Mouse (Mus musculus): Measurements from ENCODE around the gene Atxn10. TPM values are rescaled to one million over a fixed set of nuclear protein-coding genes. Genes with fewer than 3 reads are reported as not detected.
"Not testable (repeated sequence)": the region's sequence is repeated elsewhere in the genome, so short reads cannot be mapped to it uniquely, and the experiment has no call there.

Atxn10 gene
- polyA plus RNA-seq, 1 experiment from 2014 or later = 402 TPM

- Histone ChIP-seq H3K27ac (no peak overlapping the region), H3K9me3 (replicated peaks) (no peaks in the 10 kb centered on the region), H3K36me3 (no peaks in the 10 kb centered on the region), H3K4me2 (replicated peaks) (no peak overlapping the region), H3K27me3 (peaks cover 11% of the 10 kb centered on the region; the same call in 1 of the 2 replicates), H3K9ac (no peak overlapping the region), H3K4me3 (no peak overlapping the region), H3K4me1 (peaks cover 16% of the 10 kb centered on the region)
- WGBS = 34% methylated on average over 12 of the region's 13 CpGs
- peak; percentile 60; the same call in 1 of the 2 replicates for ATAC-seq (ENCODE audit: low FRiP score)
Observed at GRCm38 (mm10) chr15:85315378-85316025, 20.5 kb upstream of the Atxn10 start.

GRCm38 (mm10) chr15:85316342-85317140, 19.5 kb upstream of the Atxn10 start:
- Histone ChIP-seq H3K4me1 (peaks cover 16% of the 10 kb centered on the region), H3K27ac (no peak overlapping the region), H3K4me3 (no peak overlapping the region), H3K27me3 (peaks cover 11% of the 10 kb centered on the region; the same call in 1 of the 2 replicates), H3K9me3 (replicated peaks) (no peaks in the 10 kb centered on the region), H3K9ac (no peak overlapping the region), H3K4me2 (replicated peaks) (no peak overlapping the region), H3K36me3 (no peaks in the 10 kb centered on the region)
- ATAC-seq (ENCODE audit: low FRiP score) = no peak
- 55% methylated on average over 14 of the region's 14 CpGs for WGBS

- no peak overlapping the region for H3K4me3 ChIP-seq
- WGBS = 83% methylated on average over 11 of the region's 11 CpGs
- H3K27me3 ChIP-seq = peaks cover 6% of the 10 kb centered on the region; the same call in 1 of the 2 replicates
- no peaks in the 10 kb centered on the region for H3K36me3 ChIP-seq
- H3K27ac ChIP-seq = no peak overlapping the region
- H3K9ac ChIP-seq = no peak overlapping the region
- no peak overlapping the region for H3K4me2 ChIP-seq (replicated peaks)
- ATAC-seq (ENCODE audit: low FRiP score) = no peak
- H3K9me3 ChIP-seq (replicated peaks) = no peaks in the 10 kb centered on the region
- H3K4me1 ChIP-seq = peaks cover 10% of the 10 kb centered on the region
Observed at GRCm38 (mm10) chr15:85319924-85320668, 15.9 kb upstream of the Atxn10 start.

GRCm38 (mm10) chr15:85323214-85323613, 12.8 kb upstream of the Atxn10 start:
- Histone ChIP-seq H3K9me3 (replicated peaks) (no peaks in the 10 kb centered on the region), H3K4me3 (no peak overlapping the region), H3K27me3 (no peaks in the 10 kb centered on the region), H3K27ac (no peak overlapping the region), H3K4me1 (no peaks in the 10 kb centered on the region), H3K9ac (no peak overlapping the region), H3K4me2 (replicated peaks) (no peak overlapping the region), H3K36me3 (no peaks in the 10 kb centered on the region)
- 83% methylated on average over 4 of the region's 4 CpGs for WGBS
- ATAC-seq (ENCODE audit: low FRiP score) = no peak

- Histone ChIP-seq H3K4me2 (replicated peaks) (no peak overlapping the region), H3K9me3 (replicated peaks) (no peaks in the 10 kb centered on the region), H3K4me1 (no peaks in the 10 kb centered on the region), H3K36me3 (no peaks in the 10 kb centered on the region), H3K27ac (no peak overlapping the region), H3K4me3 (no peak overlapping the region), H3K9ac (no peak overlapping the region), H3K27me3 (no peaks in the 10 kb centered on the region)
- no peak for ATAC-seq (ENCODE audit: low FRiP score)
- WGBS = 98% methylated on average over 1 of the region's 1 CpGs
Observed at GRCm38 (mm10) chr15:85324426-85324825, 11.6 kb upstream of the Atxn10 start.

- Histone ChIP-seq H3K36me3 (no peaks in the 10 kb centered on the region), H3K27ac (no peak overlapping the region), H3K4me2 (replicated peaks) (no peak overlapping the region), H3K9ac (no peak overlapping the region), H3K4me1 (no peaks in the 10 kb centered on the region), H3K27me3 (no peaks in the 10 kb centered on the region), H3K4me3 (no peak overlapping the region), H3K9me3 (replicated peaks) (no peaks in the 10 kb centered on the region)
- WGBS = 68% methylated on average over 11 of the region's 11 CpGs
- no peak for ATAC-seq (ENCODE audit: low FRiP score)
Observed at GRCm38 (mm10) chr15:85327808-85328207, 8.2 kb upstream of the Atxn10 start.

GRCm38 (mm10) chr15:85328455-85328854, 7.6 kb upstream of the Atxn10 start:
- not testable (repeated sequence) for H3K9ac ChIP-seq; H3K9me3 ChIP-seq (replicated peaks); H3K4me3 ChIP-seq; H3K27me3 ChIP-seq; H3K4me2 ChIP-seq (replicated peaks); H3K27ac ChIP-seq; ATAC-seq (ENCODE audit: low FRiP score); H3K36me3 ChIP-seq; H3K4me1 ChIP-seq
- 80% methylated on average over 2 of the region's 2 CpGs for WGBS

GRCm38 (mm10) chr15:85329096-85329495, 6.9 kb upstream of the Atxn10 start:
- Histone ChIP-seq H3K27ac (no peak overlapping the region), H3K4me3 (no peak overlapping the region), H3K4me2 (replicated peaks) (no peak overlapping the region), H3K9me3 (replicated peaks) (no peaks in the 10 kb centered on the region), H3K27me3 (no peaks in the 10 kb centered on the region), H3K36me3 (no peaks in the 10 kb centered on the region), H3K4me1 (no peaks in the 10 kb centered on the region), H3K9ac (no peak overlapping the region)
- no peak for ATAC-seq (ENCODE audit: low FRiP score)
- WGBS = 89% methylated on average over 5 of the region's 5 CpGs

GRCm38 (mm10) chr15:85330024-85330423, 6.0 kb upstream of the Atxn10 start:
- Histone ChIP-seq H3K9me3 (replicated peaks) (no peaks in the 10 kb centered on the region), H3K27ac (no peak overlapping the region), H3K4me2 (replicated peaks) (no peak overlapping the region), H3K36me3 (no peaks in the 10 kb centered on the region), H3K4me1 (no peaks in the 10 kb centered on the region), H3K9ac (no peak overlapping the region), H3K4me3 (no peak overlapping the region), H3K27me3 (no peaks in the 10 kb centered on the region)
- WGBS = 80% methylated on average over 6 of the region's 6 CpGs
- no peak for ATAC-seq (ENCODE audit: low FRiP score)

- H3K4me1 ChIP-seq = peaks cover 20% of the 10 kb centered on the region
- ATAC-seq (ENCODE audit: low FRiP score); H3K36me3 ChIP-seq; H3K27ac ChIP-seq; H3K9ac ChIP-seq; H3K4me3 ChIP-seq; H3K4me2 ChIP-seq (replicated peaks); H3K27me3 ChIP-seq; H3K9me3 ChIP-seq (replicated peaks): not testable (repeated sequence)
- WGBS = 92% methylated on average over 6 of the region's 6 CpGs
Observed at GRCm38 (mm10) chr15:85333511-85333910, 2.5 kb upstream of the Atxn10 start.

- Histone ChIP-seq H3K36me3 (no peaks in the 10 kb centered on the region), H3K9ac (no peak overlapping the region), H3K4me3 (no peak overlapping the region), H3K27ac (no peak overlapping the region), H3K4me2 (replicated peaks) (no peak overlapping the region), H3K9me3 (replicated peaks) (no peaks in the 10 kb centered on the region), H3K27me3 (no peaks in the 10 kb centered on the region), H3K4me1 (peaks cover 27% of the 10 kb centered on the region)
- 65% methylated on average over 3 of the region's 3 CpGs for WGBS
- no peak for ATAC-seq (ENCODE audit: low FRiP score)
Observed at GRCm38 (mm10) chr15:85334234-85334633, 1.8 kb upstream of the Atxn10 start.

- Histone ChIP-seq H3K4me1 (peaks cover 28% of the 10 kb centered on the region), H3K36me3 (no peaks in the 10 kb centered on the region), H3K27me3 (no peaks in the 10 kb centered on the region), H3K4me2 (replicated peaks) (peak overlapping the region; percentile 78), H3K9me3 (replicated peaks) (no peaks in the 10 kb centered on the region), H3K27ac (peak overlapping the region; percentile 99), H3K4me3 (peak overlapping the region; percentile 95), H3K9ac (peak overlapping the region; percentile 94)
- peak; percentile 96 for ATAC-seq (ENCODE audit: low FRiP score)
- WGBS = under 1% methylated on average over 54 of the region's 54 CpGs
Observed at GRCm38 (mm10) chr15:85336301-85336991, 401 bp downstream of the Atxn10 start.

Measured in hindbrain, embryonic 12.5 days (tissue).